Mouse (Mus musculus): ENCODE measurements around the gene Klhl22. TPM values are rescaled to one million over a fixed set of nuclear protein-coding genes. Genes with fewer than 3 reads are reported as not detected.

Gene Klhl22
- polyA plus RNA-seq, 1 experiment: 72.7 TPM

GRCm38 (mm10) chr16:17807192-17808009 is 48.0 kb downstream of the Klhl22 start:
- H3K4me1 ChIP-seq (replicated peaks; ENCODE audit: control insufficient read depth, insufficient read depth, low read length): peaks cover 30% of the 10 kb centered on the region
- WGBS: 5% methylated on average over 73 of the region's 73 CpGs
- H3K4me3 ChIP-seq (ENCODE audit: control insufficient read depth, insufficient read depth, low read length): peak overlapping the region; percentile 78
- peak; percentile 92 for DNase-seq
- no peak overlapping the region for H3K27ac ChIP-seq (ENCODE audit: control insufficient read depth, insufficient read depth, low read length)
- peaks cover 35% of the 10 kb centered on the region; the same call in 1 of the 2 replicates for H3K27me3 ChIP-seq (ENCODE audit: control insufficient read depth, insufficient read depth, low read length)
- H3K36me3 ChIP-seq (ENCODE audit: control insufficient read depth, insufficient read depth, low read length): no peaks in the 10 kb centered on the region
- 0 out of 2 replicates have a peak, but pooled peaks have one; percentile 25 for TF ChIP-seq CTCF (IDR thresholded peaks at IDR 0.05; ENCODE audit: borderline replicate concordance, control insufficient read depth, extremely low read depth, insufficient read depth, low read length, poor library complexity)
- peak; percentile 41; the same call in 1 of the 2 replicates for TF ChIP-seq POLR2A (IDR thresholded peaks at IDR 0.05; ENCODE audit: control insufficient read depth, extremely low read depth, insufficient read depth, low read length, poor library complexity)

DNA sequence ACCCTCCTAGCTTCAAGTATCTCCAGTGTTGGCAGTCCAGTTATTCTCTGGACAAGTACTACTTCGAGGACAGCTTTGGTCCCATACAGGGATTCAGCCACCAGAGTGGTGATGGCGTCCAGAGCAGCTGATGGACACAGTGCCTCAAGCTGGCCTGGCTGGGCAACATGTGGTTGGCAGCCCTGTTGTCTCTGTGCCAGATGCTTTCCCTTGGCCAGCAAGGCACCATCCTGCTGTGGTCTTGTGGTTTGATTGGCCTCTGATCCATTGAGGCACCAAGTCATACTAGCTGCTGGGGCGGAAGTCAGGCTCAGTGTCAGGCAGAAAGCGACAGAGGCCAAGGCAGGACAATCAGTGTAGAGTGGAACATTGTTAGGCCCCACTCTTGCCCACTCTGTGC is 49.7 kb downstream of the Klhl22 start:
- TF ChIP-seq POLR2A (IDR thresholded peaks at IDR 0.05; ENCODE audit: control insufficient read depth, extremely low read depth, insufficient read depth, low read length, poor library complexity): no peak
- TF ChIP-seq CTCF (IDR thresholded peaks at IDR 0.05; ENCODE audit: borderline replicate concordance, control insufficient read depth, extremely low read depth, insufficient read depth, low read length, poor library complexity): no peak
- no peaks in the 10 kb centered on the region for H3K36me3 ChIP-seq (ENCODE audit: control insufficient read depth, insufficient read depth, low read length)
- peaks cover 21% of the 10 kb centered on the region for H3K4me1 ChIP-seq (replicated peaks; ENCODE audit: control insufficient read depth, insufficient read depth, low read length)
- no peak for DNase-seq
- 83% methylated on average over 4 of the region's 4 CpGs for WGBS
- H3K27ac ChIP-seq (ENCODE audit: control insufficient read depth, insufficient read depth, low read length): no peak overlapping the region
- H3K4me3 ChIP-seq (ENCODE audit: control insufficient read depth, insufficient read depth, low read length): no peak overlapping the region
- H3K27me3 ChIP-seq (ENCODE audit: control insufficient read depth, insufficient read depth, low read length): peaks cover 22% of the 10 kb centered on the region; the same call in 1 of the 2 replicates

DNA sequence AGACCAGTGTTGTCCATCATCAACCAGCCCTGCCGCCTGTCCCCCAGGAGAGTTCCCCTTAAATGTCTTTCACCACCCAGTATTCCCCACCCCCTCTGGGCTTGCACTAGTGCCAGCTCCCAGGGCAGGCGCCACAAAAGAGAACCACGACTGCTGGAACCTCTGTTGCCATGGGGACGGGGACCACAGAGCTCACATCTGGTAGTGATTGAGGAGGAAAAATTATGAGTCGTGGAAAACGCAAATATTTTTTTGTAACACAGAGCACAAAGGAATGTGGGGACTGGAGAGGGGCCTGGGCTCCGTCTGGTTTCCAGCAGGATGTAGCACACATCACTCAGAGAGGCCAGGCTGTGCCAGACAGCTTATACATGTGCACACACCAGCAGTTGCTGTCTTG is 50.3 kb downstream of the Klhl22 start:
- Histone ChIP-seq H3K4me3 (ENCODE audit: control insufficient read depth, insufficient read depth, low read length) (no peak overlapping the region), H3K27me3 (ENCODE audit: control insufficient read depth, insufficient read depth, low read length) (peaks cover 18% of the 10 kb centered on the region; the same call in 1 of the 2 replicates), H3K36me3 (ENCODE audit: control insufficient read depth, insufficient read depth, low read length) (no peaks in the 10 kb centered on the region), H3K4me1 (replicated peaks; ENCODE audit: control insufficient read depth, insufficient read depth, low read length) (peaks cover 16% of the 10 kb centered on the region), H3K27ac (ENCODE audit: control insufficient read depth, insufficient read depth, low read length) (no peak overlapping the region)
- TF ChIP-seq CTCF (IDR thresholded peaks at IDR 0.05; ENCODE audit: borderline replicate concordance, control insufficient read depth, extremely low read depth, insufficient read depth, low read length, poor library complexity): no peak
- no peak for TF ChIP-seq POLR2A (IDR thresholded peaks at IDR 0.05; ENCODE audit: control insufficient read depth, extremely low read depth, insufficient read depth, low read length, poor library complexity)
- DNase-seq: no peak
- 12% methylated on average over 7 of the region's 7 CpGs for WGBS

GRCm38 (mm10) chr16:17812120-17812519 is 52.7 kb downstream of the Klhl22 start:
- DNase-seq: peak; percentile 26
- Histone ChIP-seq H3K27ac (ENCODE audit: control insufficient read depth, insufficient read depth, low read length) (no peak overlapping the region), H3K27me3 (ENCODE audit: control insufficient read depth, insufficient read depth, low read length) (no peaks in the 10 kb centered on the region), H3K4me1 (replicated peaks; ENCODE audit: control insufficient read depth, insufficient read depth, low read length) (peaks cover 16% of the 10 kb centered on the region), H3K4me3 (ENCODE audit: control insufficient read depth, insufficient read depth, low read length) (no peak overlapping the region), H3K36me3 (ENCODE audit: control insufficient read depth, insufficient read depth, low read length) (no peaks in the 10 kb centered on the region)
- WGBS: 9% methylated on average over 5 of the region's 5 CpGs
- TF ChIP-seq CTCF (IDR thresholded peaks at IDR 0.05; ENCODE audit: borderline replicate concordance, control insufficient read depth, extremely low read depth, insufficient read depth, low read length, poor library complexity): no peak
- TF ChIP-seq POLR2A (IDR thresholded peaks at IDR 0.05; ENCODE audit: control insufficient read depth, extremely low read depth, insufficient read depth, low read length, poor library complexity): no peak

GRCm38 (mm10) chr16:17813173-17813572 is 53.8 kb downstream of the Klhl22 start:
- Histone ChIP-seq H3K36me3 (ENCODE audit: control insufficient read depth, insufficient read depth, low read length) (no peaks in the 10 kb centered on the region), H3K4me1 (replicated peaks; ENCODE audit: control insufficient read depth, insufficient read depth, low read length) (peaks cover 11% of the 10 kb centered on the region), H3K4me3 (ENCODE audit: control insufficient read depth, insufficient read depth, low read length) (no peak overlapping the region), H3K27ac (ENCODE audit: control insufficient read depth, insufficient read depth, low read length) (no peak overlapping the region), H3K27me3 (ENCODE audit: control insufficient read depth, insufficient read depth, low read length) (no peaks in the 10 kb centered on the region)
- 77% methylated on average over 4 of the region's 4 CpGs for WGBS
- TF ChIP-seq CTCF (IDR thresholded peaks at IDR 0.05; ENCODE audit: borderline replicate concordance, control insufficient read depth, extremely low read depth, insufficient read depth, low read length, poor library complexity) (no peak), POLR2A (IDR thresholded peaks at IDR 0.05; ENCODE audit: control insufficient read depth, extremely low read depth, insufficient read depth, low read length, poor library complexity) (no peak)
- no peak for DNase-seq

- TF ChIP-seq POLR2A (IDR thresholded peaks at IDR 0.05; ENCODE audit: control insufficient read depth, extremely low read depth, insufficient read depth, low read length, poor library complexity) (no peak), CTCF (IDR thresholded peaks at IDR 0.05; ENCODE audit: borderline replicate concordance, control insufficient read depth, extremely low read depth, insufficient read depth, low read length, poor library complexity) (peak; percentile 99)
- H3K4me3 ChIP-seq (ENCODE audit: control insufficient read depth, insufficient read depth, low read length): peak overlapping the region; percentile 38
- no peaks in the 10 kb centered on the region for H3K36me3 ChIP-seq (ENCODE audit: control insufficient read depth, insufficient read depth, low read length)
- no peaks in the 10 kb centered on the region for H3K27me3 ChIP-seq (ENCODE audit: control insufficient read depth, insufficient read depth, low read length)
- 5% methylated on average over 63 of the region's 63 CpGs for WGBS
- DNase-seq: peak; percentile 75
- H3K4me1 ChIP-seq (replicated peaks; ENCODE audit: control insufficient read depth, insufficient read depth, low read length): peaks cover 11% of the 10 kb centered on the region
- H3K27ac ChIP-seq (ENCODE audit: control insufficient read depth, insufficient read depth, low read length): no peak overlapping the region
These were observed 56.3 kb downstream of the Klhl22 start for GRCm38 (mm10) chr16:17815411-17816402.

Data from thymus, adult 2 months (tissue).